Mouse (Mus musculus): ENCODE measurements around the gene Tfap2c.

The Tfap2c gene

DNA sequence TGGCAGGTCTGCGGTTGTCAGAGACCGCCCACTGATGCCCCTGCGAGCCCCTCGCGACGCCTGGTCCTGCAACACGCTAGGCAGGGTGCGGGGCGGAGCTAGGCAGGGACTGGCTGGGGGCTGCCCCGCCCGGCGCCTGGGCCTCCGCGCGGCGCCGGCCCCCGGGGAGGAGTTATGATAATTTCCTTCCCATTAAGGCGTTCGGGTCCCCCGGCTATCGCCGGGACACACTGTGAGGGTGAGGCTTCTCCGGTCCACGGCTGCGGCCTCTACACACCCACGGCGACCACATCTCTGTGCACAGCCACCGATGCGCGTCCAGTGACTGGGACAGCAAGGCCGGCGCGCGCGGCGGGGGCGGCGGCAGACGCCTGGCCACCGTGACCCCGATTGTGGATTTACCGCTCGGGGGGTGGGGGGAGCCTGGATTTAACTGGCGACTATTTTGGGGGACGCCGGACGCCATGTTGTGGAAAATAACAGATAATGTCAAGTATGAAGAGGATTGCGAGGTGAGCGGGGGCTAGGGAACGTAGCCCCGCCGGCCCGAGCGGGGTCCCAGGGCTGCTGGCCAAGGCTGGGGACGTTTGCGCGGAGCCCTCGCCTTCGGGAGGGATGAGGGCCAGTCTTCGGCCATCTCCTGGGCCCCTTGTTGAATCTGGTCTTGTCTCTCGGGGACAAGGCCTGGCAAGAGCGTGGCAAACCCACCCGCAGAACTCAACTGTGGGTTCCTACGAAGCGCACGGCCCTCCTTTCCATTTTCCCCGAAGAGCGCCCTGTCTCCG lies at the start of gene Tfap2c:
Gene Tfap2c, plus strand, starts transcription at position 223 of the 785 bp plus-strand sequence.
- peak; percentile 60 for DNase-seq (ENCODE audit: low spot score)

- DNase-seq (ENCODE audit: low spot score), result no peak
Measured at GRCm38 (mm10) chr2:172500752-172501316, 48.6 kb upstream of the Tfap2c start.

GRCm38 (mm10) chr2:172501341-172501740 lies 48.1 kb upstream of the Tfap2c start:
- DNase-seq (ENCODE audit: low spot score), result peak; percentile 77

DNA sequence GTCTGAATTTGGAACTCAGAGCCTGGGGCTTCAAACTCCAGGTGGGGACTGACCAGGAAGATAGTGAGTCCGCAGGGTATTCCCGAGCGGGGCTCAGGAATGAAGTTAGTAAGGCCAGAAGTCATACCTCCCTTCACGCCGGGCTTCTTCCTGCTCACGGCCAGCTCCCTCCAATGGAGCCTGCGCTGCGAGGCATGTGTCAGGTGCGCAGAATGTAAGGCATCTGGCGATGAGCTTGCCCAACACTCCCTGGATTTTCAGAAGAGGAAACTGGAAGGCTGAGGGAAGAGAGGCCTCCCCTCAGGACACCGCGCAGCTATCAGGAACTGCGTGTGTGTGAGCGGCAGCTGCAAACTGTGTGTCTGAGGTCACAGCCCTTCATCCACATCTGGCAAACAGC lies 47.2 kb upstream of the Tfap2c start:
- DNase-seq (ENCODE audit: low spot score), result no peak

DNA sequence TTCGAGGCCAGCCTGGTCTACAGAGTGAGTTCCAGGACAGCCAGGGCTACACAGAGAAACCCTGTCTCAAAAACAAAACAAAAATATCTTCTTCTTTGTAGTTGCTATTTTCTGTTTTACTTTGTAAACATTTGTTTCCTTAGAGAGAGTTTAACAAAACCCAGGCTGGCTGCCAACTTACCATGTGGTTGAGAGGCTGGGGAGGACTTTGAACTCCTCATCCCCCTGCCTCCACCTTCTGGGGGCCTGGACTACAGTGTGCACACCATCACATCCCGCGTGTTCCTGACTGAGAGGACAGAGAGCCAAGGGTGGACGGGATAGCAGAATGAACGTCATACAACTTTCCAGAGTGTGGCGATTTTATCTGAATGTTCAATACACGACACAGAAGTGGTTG lies 43.3 kb upstream of the Tfap2c start:
- no peak for DNase-seq (ENCODE audit: low spot score)

DNA sequence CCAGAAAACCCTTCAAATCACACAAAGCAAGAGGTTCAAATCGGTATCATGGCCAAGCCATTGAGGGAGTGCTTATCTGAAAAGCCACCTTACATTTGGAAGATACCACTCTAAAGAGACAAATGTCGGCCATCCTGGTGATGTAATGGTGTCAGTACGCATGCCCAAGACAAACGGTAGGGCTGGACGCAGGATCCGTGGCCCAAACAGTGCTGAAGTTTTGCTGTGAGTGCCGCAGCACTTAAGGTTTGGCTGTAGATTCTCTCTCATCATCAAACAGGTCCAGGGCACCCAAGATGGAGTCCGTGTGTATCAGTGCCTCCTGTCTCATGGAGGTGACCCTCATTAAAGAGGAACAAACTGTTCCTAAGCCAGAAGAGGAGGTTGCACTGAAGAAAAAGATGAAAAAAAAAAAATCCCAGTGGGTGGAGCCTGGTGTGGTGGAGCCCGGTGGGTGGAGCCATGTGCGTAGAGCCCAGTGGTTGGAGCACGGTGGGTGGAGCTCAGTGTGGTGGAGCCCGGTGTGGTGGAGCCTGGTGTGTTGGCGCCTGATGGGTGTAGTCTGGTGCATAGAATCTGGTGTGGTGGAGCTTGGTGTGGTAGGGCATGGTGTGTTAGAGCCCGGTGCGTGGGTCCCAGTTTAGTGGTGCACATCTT lies 39.2 kb upstream of the Tfap2c start:
- DNase-seq (ENCODE audit: low spot score), result no peak

- no peak for DNase-seq (ENCODE audit: low spot score)
Measured at GRCm38 (mm10) chr2:172510899-172511298, 38.5 kb upstream of the Tfap2c start.

DNA sequence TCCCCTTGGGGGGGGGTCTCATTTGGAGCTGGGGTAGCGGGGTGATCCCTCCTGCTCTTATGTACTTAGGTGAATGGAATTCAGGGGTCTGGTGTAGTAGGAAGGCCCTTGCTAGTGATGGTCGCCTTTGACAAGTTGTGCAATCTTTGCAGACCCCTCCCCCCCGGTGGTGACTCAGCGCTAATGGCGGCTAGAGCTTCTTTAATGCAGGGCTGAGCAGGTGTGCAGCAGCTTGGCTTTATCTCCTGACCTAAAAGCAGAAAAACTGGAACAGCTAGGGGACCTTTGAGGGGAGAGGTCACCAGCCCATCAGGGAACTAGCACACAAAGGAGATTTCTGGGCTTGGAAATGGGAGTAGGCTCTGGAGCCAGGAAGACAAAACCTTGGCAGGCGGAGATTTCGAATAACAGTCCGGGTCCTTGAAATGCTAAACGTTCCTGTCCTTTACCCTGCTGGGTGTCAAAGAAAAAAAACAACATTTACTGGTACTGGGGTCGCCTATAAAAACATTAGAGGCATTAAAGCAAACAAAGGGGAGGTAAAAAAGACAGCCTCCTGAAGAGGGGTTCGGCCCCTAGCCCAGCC lies 32.9 kb upstream of the Tfap2c start:
- DNase-seq (ENCODE audit: low spot score), result peak; percentile 13

DNA sequence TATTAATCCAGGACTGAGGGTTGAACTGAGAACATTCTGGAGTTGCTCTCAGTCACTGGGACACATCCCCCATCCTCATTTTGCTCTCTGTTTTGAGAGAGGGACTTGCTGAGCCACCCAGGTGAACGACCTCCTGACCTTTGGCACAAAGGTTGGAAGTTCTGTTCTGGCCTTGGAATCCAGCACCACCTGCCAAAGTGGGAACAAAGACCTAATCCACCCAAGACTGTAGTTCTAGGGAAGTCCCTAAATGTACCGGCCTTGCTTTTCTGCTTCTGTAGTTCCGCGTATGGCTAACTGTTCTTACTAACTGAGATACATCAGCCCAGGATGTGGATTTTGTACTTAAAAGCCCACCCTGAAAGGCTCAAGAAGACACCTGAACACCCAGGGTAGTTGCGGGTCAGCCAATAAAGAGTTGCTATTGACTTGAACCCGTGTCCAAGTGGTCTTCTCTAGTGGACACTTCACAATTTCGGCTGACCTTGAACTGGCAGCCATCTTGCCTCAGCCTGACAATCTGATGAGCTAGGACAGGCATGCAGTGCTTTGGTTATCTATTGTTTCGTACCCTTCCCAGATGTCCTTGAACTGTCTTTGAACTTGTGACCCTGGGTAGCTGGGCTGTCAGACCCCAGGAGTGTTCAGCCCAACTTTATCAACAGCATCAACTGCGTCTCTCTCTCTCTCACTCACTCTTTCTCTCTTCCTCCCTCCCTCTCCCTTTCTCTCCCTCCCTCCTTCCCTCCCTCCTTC lies 28.6 kb upstream of the Tfap2c start:
- DNase-seq (ENCODE audit: low spot score), result no peak

DNA sequence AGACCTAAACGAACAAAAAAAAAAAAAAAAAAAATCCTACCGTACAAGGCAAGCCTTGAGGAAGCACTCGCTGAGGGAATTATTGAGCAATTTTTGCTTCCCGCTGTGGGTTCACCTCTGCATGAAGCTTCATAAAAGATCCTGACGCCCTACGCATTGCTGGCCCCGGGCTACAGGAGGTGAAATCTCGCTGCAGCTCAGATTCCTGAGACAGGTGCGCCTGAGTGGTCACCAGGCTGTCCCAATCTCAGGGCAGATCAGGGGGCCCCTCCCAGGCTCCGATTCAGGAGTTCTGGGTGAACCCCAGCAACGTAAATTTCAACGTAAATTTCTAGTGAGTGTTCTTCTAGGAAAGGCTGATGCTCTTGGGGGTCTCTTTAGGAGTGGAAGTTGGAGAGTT lies 26.9 kb upstream of the Tfap2c start:
- no peak for DNase-seq (ENCODE audit: low spot score)

DNA sequence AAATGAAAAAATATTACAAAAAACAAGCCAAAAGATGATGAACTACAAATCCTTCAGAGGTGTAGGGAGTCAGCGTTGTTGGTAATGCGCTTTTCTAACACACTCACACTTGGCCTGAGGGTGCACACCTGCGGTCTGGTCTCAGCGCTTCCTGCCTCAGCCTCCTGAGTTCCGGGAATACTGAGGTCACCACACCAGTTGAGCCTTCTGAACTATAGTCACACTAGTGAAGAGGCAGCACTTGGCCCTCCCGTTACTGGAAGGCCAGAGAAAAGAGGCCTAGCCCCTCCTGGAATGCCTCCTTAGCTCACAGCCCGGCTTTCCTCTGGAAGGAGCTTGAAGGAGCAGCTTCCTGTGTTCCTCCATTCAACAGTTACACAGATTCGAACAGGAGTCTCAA lies 22.2 kb upstream of the Tfap2c start:
- DNase-seq (ENCODE audit: low spot score), result no peak

DNA sequence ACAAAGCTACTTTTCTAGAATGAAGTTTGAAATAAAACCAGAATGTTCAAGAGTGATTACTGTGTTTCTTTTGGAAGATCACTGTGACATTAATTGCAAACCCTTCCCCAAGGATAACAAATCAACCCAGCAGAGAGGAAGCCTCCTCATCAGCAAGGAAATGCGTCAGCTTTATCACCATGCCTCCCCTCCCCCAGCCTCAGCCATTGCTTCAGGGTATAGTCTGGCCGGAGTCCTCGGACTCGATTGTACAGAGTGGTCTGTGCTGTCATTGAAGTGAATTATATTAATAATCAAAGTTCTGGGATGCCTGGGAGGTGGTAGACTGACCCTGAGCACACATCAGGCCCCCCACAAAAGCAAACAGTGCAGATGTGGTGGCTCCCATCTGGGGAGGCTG lies 5.4 kb upstream of the Tfap2c start:
- no peak for DNase-seq (ENCODE audit: low spot score)

DNA sequence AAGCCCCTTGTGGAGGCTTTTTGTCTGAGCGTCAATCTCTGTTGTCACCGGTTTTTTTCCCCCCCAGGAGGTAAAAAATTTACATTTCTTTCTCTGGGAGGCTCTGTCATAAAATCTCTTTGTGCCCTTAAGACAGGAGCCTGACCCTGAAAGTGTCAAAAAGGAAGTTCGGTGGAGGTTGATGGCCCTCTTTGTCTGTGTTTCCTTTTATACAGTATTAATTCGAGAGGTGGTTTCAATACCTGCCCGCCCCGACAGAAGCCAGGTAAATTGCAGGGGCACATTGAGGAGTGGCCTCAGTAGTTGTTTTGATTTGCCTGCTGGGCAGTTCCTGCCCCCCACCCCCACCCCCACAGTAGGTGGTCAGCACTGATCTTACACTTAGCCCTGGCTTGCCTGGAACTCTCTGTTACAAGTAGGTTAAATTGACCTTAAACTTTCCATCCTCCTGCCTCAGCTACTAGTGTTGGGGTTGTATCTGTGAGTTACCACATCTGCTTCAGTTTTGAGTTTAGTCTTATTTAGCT lies 4.7 kb upstream of the Tfap2c start:
- DNase-seq (ENCODE audit: low spot score), result no peak

- no peak for DNase-seq (ENCODE audit: low spot score)
Measured at GRCm38 (mm10) chr2:172545592-172546235, 3.7 kb upstream of the Tfap2c start.

DNA sequence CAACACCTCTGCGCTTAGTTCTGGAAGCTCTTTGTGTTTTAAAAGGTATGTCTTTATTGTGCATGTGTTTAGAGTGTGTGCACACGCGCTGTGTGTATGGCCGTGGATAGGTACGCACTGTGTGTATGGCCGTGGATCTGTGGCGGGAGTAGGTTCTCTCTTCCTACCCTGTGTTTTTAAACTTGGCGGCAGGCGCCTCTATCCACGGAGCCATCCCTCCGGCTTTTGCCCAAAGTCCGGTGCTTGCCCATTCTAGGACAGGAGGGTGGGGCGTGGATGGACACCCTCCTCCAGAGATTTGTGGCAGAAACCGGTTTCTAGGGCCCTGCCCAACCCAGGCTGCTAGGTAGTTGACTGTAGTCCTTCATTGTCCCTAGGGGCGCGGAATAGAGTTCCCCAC lies 2.8 kb upstream of the Tfap2c start:
- DNase-seq (ENCODE audit: low spot score), result no peak

- peak; percentile 70 for DNase-seq (ENCODE audit: low spot score)
Measured at GRCm38 (mm10) chr2:172547116-172547515, 2.3 kb upstream of the Tfap2c start.

- DNase-seq (ENCODE audit: low spot score), result no peak
Measured at GRCm38 (mm10) chr2:172547807-172548586, 1.4 kb upstream of the Tfap2c start.

GRCm38 (mm10) chr2:172548672-172549255 lies 629 bp upstream of the Tfap2c start:
- peak; percentile 59 for DNase-seq (ENCODE audit: low spot score)

- peak; percentile 90 for DNase-seq (ENCODE audit: low spot score)
Measured at GRCm38 (mm10) chr2:172550364-172551080, 1.1 kb downstream of the Tfap2c start.

Data from retina, embryonic 14.5 days (tissue).